Mouse (Mus musculus) MEL (cell line): ENCODE results near the gene Nubpl. TPM values are rescaled to one million over a fixed set of nuclear protein-coding genes. Genes with fewer than 3 reads are reported as not detected.

Source experiments
- DNase-seq: peaks from one replicate; pipeline ENCODE4 v3.0.0; 2011; ENCODE audit warnings: low read depth, low spot score
- H3K27ac ChIP-seq: 2 replicates; pipeline ENCODE4 v1.5.1; 2012; ENCODE audit warnings: low read depth, mild to moderate bottlenecking, control low read depth, low read length, moderate library complexity; ENCODE audit not compliant: control insufficient read depth
- H3K27me3 ChIP-seq, 2 experiments: fragments of 150-350 bp in 1 of 2; sonication (generic) in 1 of 2; 2 replicates each; pipeline ENCODE4 v1.6.1; 2012; ENCODE audit warnings: low read length in 2 of 2, mild to moderate bottlenecking in 2 of 2, improper control_type of control experiment in 1 of 2, moderate library complexity in 1 of 2; ENCODE audit not compliant: insufficient read depth in 2 of 2, control insufficient read depth in 1 of 2
- H3K36me3 ChIP-seq, 2 experiments: 2 replicates each; pipeline ENCODE4 v1.6.1; 2012 to 2014; ENCODE audit warnings: low read length in 2 of 2, improper control_type of control experiment in 1 of 2, inconsistent platforms in 1 of 2, mild to moderate bottlenecking in 1 of 2; ENCODE audit not compliant: insufficient read depth in 2 of 2, control insufficient read depth in 1 of 2
- H3K4me1 ChIP-seq, 2 experiments: fragments of 150-350 bp in 1 of 2; sonication (generic) in 1 of 2; 2 replicates each; pipeline ENCODE4 v1.6.1; 2012; ENCODE audit warnings: low read length in 2 of 2, improper control_type of control experiment in 1 of 2, mild to moderate bottlenecking in 1 of 2; ENCODE audit not compliant: insufficient read depth in 2 of 2, control insufficient read depth in 1 of 2
- H3K4me3 ChIP-seq, 2 experiments: fragments of 150-350 bp in 1 of 2; sonication (generic) in 1 of 2; 2 replicates each; pipeline ENCODE4 v1.5.1; 2012; ENCODE audit warnings: low read depth in 2 of 2, low read length in 2 of 2, mild to moderate bottlenecking in 2 of 2, moderate library complexity in 2 of 2, control low read depth in 1 of 2, improper control_type of control experiment in 1 of 2; ENCODE audit not compliant: control insufficient read depth in 1 of 2, insufficient read depth in 1 of 2
- H3K79me2 ChIP-seq: 2 replicates; pipeline ENCODE4 v1.6.1; 2012; ENCODE audit warnings: mild to moderate bottlenecking, low read length, moderate library complexity; ENCODE audit not compliant: control insufficient read depth, poor library complexity, insufficient read depth
- H3K9ac ChIP-seq: 2 replicates; pipeline ENCODE4 v1.6.1; 2012; ENCODE audit warnings: low read depth, mild to moderate bottlenecking, control low read depth, low read length, moderate library complexity; ENCODE audit not compliant: control insufficient read depth, poor library complexity, severe bottlenecking
- H3K9me3 ChIP-seq: fragments of 150-350 bp; sonication (generic); replicated peaks from 2 replicates; pipeline ENCODE4 v1.6.1; 2012; ENCODE audit warnings: mild to moderate bottlenecking, low read length, improper control_type of control experiment, moderate library complexity; ENCODE audit not compliant: insufficient read depth
- BHLHE40 ChIP-seq: IDR thresholded peaks from 2 replicates; pipeline ENCODE4 v1.6.1; 2012; ENCODE audit warnings: low read depth, mild to moderate bottlenecking, inconsistent platforms, low read length, improper control_type of control experiment, borderline replicate concordance
- CHD1 ChIP-seq: IDR thresholded peaks from 2 replicates; pipeline ENCODE4 v1.6.1; 2012; ENCODE audit warnings: low read depth, mild to moderate bottlenecking, inconsistent platforms, low read length, improper control_type of control experiment
- CHD2 ChIP-seq: IDR thresholded peaks from 2 replicates; pipeline ENCODE4 v1.6.1; 2011; ENCODE audit warnings: low read length, improper control_type of control experiment
- CTCF ChIP-seq, 3 experiments: IDR thresholded peaks in 2 of 3; conservative IDR thresholded peaks in 1 of 3; 2 replicates each; pipeline ENCODE4 v1.5.1; 2011 to 2012; ENCODE audit warnings: low read length in 3 of 3, low read depth in 2 of 3, mild to moderate bottlenecking in 2 of 3, improper control_type of control experiment in 1 of 3, inconsistent platforms in 1 of 3, mixed read lengths in 1 of 3, moderate library complexity in 1 of 3; ENCODE audit not compliant: control insufficient read depth in 1 of 3, insufficient read depth in 1 of 3, poor library complexity in 1 of 3, severe bottlenecking in 1 of 3
- EP300 ChIP-seq, 2 experiments: IDR thresholded peaks; 2 replicates each; pipeline ENCODE4 v1.6.1; 2011; ENCODE audit warnings: improper control_type of control experiment in 2 of 2, low read length in 2 of 2, low read depth in 1 of 2, mild to moderate bottlenecking in 1 of 2
- ETS1 ChIP-seq: IDR thresholded peaks from 2 replicates; pipeline ENCODE4 v1.6.1; 2012; ENCODE audit warnings: low read depth, mild to moderate bottlenecking, inconsistent platforms, low read length, improper control_type of control experiment, moderate library complexity
- GATA1 ChIP-seq: IDR thresholded peaks from 2 replicates; pipeline ENCODE4 v1.6.1; 2011; ENCODE audit warnings: low read depth, low read length, improper control_type of control experiment
- MEF2A ChIP-seq: IDR thresholded peaks from 2 replicates; pipeline ENCODE4 v1.6.1; 2014; ENCODE audit warnings: low read depth, mild to moderate bottlenecking, inconsistent platforms, low read length, improper control_type of control experiment; ENCODE audit not compliant: poor library complexity, insufficient replicate concordance, severe bottlenecking; ENCODE audit errors: extremely low read depth
- POLR2A ChIP-seq, 2 experiments: IDR thresholded peaks; 2 replicates each; pipeline ENCODE4 v1.6.1; 2011 to 2012; ENCODE audit warnings: low read length in 2 of 2, mild to moderate bottlenecking in 2 of 2, control low read depth in 1 of 2, improper control_type of control experiment in 1 of 2, low read depth in 1 of 2, moderate library complexity in 1 of 2; ENCODE audit not compliant: control insufficient read depth in 1 of 2, insufficient read depth in 1 of 2, poor library complexity in 1 of 2
- RAD21 ChIP-seq: IDR thresholded peaks from 2 replicates; pipeline ENCODE4 v1.6.1; 2011; ENCODE audit warnings: mild to moderate bottlenecking, low read depth, low read length, improper control_type of control experiment
- RCOR1 ChIP-seq: IDR thresholded peaks from 2 replicates; pipeline ENCODE4 v1.6.1; 2012; ENCODE audit warnings: low read depth, mild to moderate bottlenecking, inconsistent platforms, low read length, improper control_type of control experiment
- TCF12 ChIP-seq: IDR thresholded peaks from 2 replicates; pipeline ENCODE4 v1.6.1; 2014; ENCODE audit warnings: low read depth, mild to moderate bottlenecking, inconsistent platforms, low read length, improper control_type of control experiment, moderate library complexity
- UBTF ChIP-seq: IDR thresholded peaks from 2 replicates; pipeline ENCODE4 v1.6.1; 2012; ENCODE audit warnings: low read depth, mild to moderate bottlenecking, inconsistent platforms, low read length, improper control_type of control experiment, moderate library complexity, borderline replicate concordance; ENCODE audit not compliant: insufficient read depth
- USF1 ChIP-seq: IDR thresholded peaks from 2 replicates; pipeline ENCODE4 v1.6.1; 2014; ENCODE audit warnings: low read depth, mild to moderate bottlenecking, inconsistent platforms, low read length, improper control_type of control experiment, moderate library complexity
- USF2 ChIP-seq, 2 experiments: IDR thresholded peaks; 2 replicates each; pipeline ENCODE4 v1.6.1; 2011 to 2012; ENCODE audit warnings: improper control_type of control experiment in 2 of 2, low read length in 2 of 2, borderline replicate concordance in 1 of 2, inconsistent platforms in 1 of 2, low read depth in 1 of 2, mild to moderate bottlenecking in 1 of 2; ENCODE audit not compliant: insufficient read depth in 1 of 2
- ZMIZ1 ChIP-seq: IDR thresholded peaks from 2 replicates; pipeline ENCODE4 v1.6.1; 2012; ENCODE audit warnings: low read depth, mild to moderate bottlenecking, inconsistent platforms, low read length, improper control_type of control experiment, moderate library complexity
- polyA plus RNA-seq, 2 experiments: library from polyadenylated mRNA; stranded (reverse) in 1 of 2; unstranded in 1 of 2; fragments of >175 nt in 1 of 2; fragments of >200 nt in 1 of 2; gene quantifications; 2 replicates each; pipeline versions ENCODE4 v1.2.1 to v1.2.4; 2012; ENCODE audit warnings: low replicate concordance in 2 of 2, low read depth in 1 of 2; ENCODE audit not compliant: insufficient read length in 2 of 2, insufficient read depth in 1 of 2, missing spikeins in 1 of 2
- total RNA-seq: library from RNA; depleted of rRNA; stranded (reverse); fragments of 300-350 nt; gene quantifications from 2 replicates; pipeline ENCODE4 v1.2.3, GENCODE M21; 2012

The Nubpl gene
- total and polyA plus RNA-seq, 3 experiments = 4.7 to 5.2 TPM; not detected in 1

GRCm38 (mm10) chr12:52254089-52254488 lies 156.6 kb downstream of the Nubpl start:
- TF ChIP-seq ETS1 (no peak), CHD2 (no peak), EP300 (IDR thresholded peaks at IDR 0.05; ENCODE audit: low read depth in 1 of 2, low read length in 2 of 2) (no peak), BHLHE40 (no peak)
- H3K9ac ChIP-seq = no peak overlapping the region

GRCm38 (mm10) chr12:52268131-52268530 lies 170.6 kb downstream of the Nubpl start:
- Histone ChIP-seq H3K27ac (no peak overlapping the region), H3K9me3 (no peaks in the 10 kb centered on the region), H3K36me3 (peaks cover 0 to 3% of the 10 kb centered on the region in 2 experiments; a peak in 2 of 4 replicates), H3K79me2 (no peaks in the 10 kb centered on the region), H3K27me3 (no peaks in the 10 kb centered on the region), H3K4me1 (peaks cover 1% of the 10 kb centered on the region in 2 experiments), H3K4me3 (no peak overlapping the region), H3K9ac (no peak overlapping the region)
- TF ChIP-seq CHD2 (no peak), BHLHE40 (no peak), CHD1 (no peak), ZMIZ1 (no peak), USF1 (no peak), EP300 (IDR thresholded peaks at IDR 0.05; ENCODE audit: low read depth in 1 of 2, low read length in 2 of 2) (no peak), USF2 (IDR thresholded peaks at IDR 0.05; ENCODE audit: borderline replicate concordance in 1 of 2, insufficient read depth in 1 of 2, low read depth in 1 of 2, low read length in 2 of 2) (no peak), TCF12 (no peak), UBTF (no peak), MEF2A (no peak), RAD21 (no peak)
- no peak for DNase-seq

More at GRCm38 (mm10) chr12:52254089-52254488, 156.6 kb downstream of the Nubpl start:
- no peaks in the 10 kb centered on the region for H3K36me3 ChIP-seq
- H3K4me1 ChIP-seq = no peaks in the 10 kb centered on the region
- H3K27ac ChIP-seq = no peak overlapping the region
- H3K27me3 ChIP-seq = no peaks in the 10 kb centered on the region
- DNase-seq = no peak
- no peak overlapping the region for H3K4me3 ChIP-seq
- H3K79me2 ChIP-seq = no peaks in the 10 kb centered on the region
- no peaks in the 10 kb centered on the region for H3K9me3 ChIP-seq

- H3K9ac ChIP-seq = no peak overlapping the region
- H3K27me3 ChIP-seq = no peaks in the 10 kb centered on the region
- no peak overlapping the region for H3K27ac ChIP-seq
- peaks cover 4 to 6% of the 10 kb centered on the region in 2 experiments for H3K4me1 ChIP-seq
- no peak overlapping the region for H3K4me3 ChIP-seq
- DNase-seq = peak; percentile 12
- peaks cover 0 to 7% of the 10 kb centered on the region in 2 experiments; a peak in 2 of 4 replicates for H3K36me3 ChIP-seq
- TF ChIP-seq GATA1 (0 out of 2 replicates have a peak, but pooled peaks have one; percentile 8), POLR2A (IDR thresholded peaks at IDR 0.05; ENCODE audit: control insufficient read depth in 1 of 2, insufficient read depth in 1 of 2, low read depth in 1 of 2, low read length in 2 of 2, poor library complexity in 1 of 2) (no peak), RCOR1 (no peak), EP300 (IDR thresholded peaks at IDR 0.05; ENCODE audit: low read depth in 1 of 2, low read length in 2 of 2) (0 out of 4 replicates have a peak, but pooled peaks of 1 of the 2 experiments have one; percentile 4), ETS1 (0 out of 2 replicates have a peak, but pooled peaks have one; percentile 18), MEF2A (peak; percentile 87; the same call in 1 of the 2 replicates), CTCF (IDR thresholded peaks at IDR 0.05 in 2 of 3, conservative IDR thresholded peaks at IDR 0.05 in 1 of 3; ENCODE audit: control insufficient read depth in 1 of 3, insufficient read depth in 1 of 3, low read depth in 2 of 3, low read length in 3 of 3, poor library complexity in 1 of 3, severe bottlenecking in 1 of 3) (no peak)
- H3K9me3 ChIP-seq = no peaks in the 10 kb centered on the region
- H3K79me2 ChIP-seq = no peaks in the 10 kb centered on the region
Observed at GRCm38 (mm10) chr12:52272828-52273227, 175.3 kb downstream of the Nubpl start.
